Mouse (Mus musculus) heart, embryonic 15.5 days (tissue): ENCODE results near the gene Slc22a4. TPM values are rescaled to one million over a fixed set of nuclear protein-coding genes. Genes with fewer than 3 reads are reported as not detected.
"Not testable (repeated sequence)": the region's sequence is repeated elsewhere in the genome, so short reads cannot be mapped to it uniquely, and the experiment has no call there.

Experiments used
- ATAC-seq: fragments of 200-750 bp; cut with Nextera tagmentation; replicated peaks from 2 replicates; pipeline ENCODE4 v1.8.0; 2017; ENCODE audit warnings: low read depth, moderate TSS enrichment; ENCODE audit not compliant: insufficient number of reproducible peaks, insufficient read depth, low FRiP score
- H3K27ac ChIP-seq: fragments of 300-500 bp; sonication (generic); 2 replicates; pipeline ENCODE4 v1.5.1; 2015; ENCODE audit warnings: mild to moderate bottlenecking, inconsistent platforms
- H3K27me3 ChIP-seq: fragments of 300-500 bp; sonication (generic); 2 replicates; pipeline ENCODE4 v1.6.1; 2015; ENCODE audit warnings: inconsistent platforms
- H3K36me3 ChIP-seq: fragments of 300-500 bp; sonication (generic); 2 replicates; pipeline ENCODE4 v1.6.1; 2015; ENCODE audit warnings: mild to moderate bottlenecking, inconsistent platforms
- H3K4me1 ChIP-seq: fragments of 300-500 bp; sonication (generic); replicated peaks from 2 replicates; pipeline ENCODE4 v1.6.1; 2015; ENCODE audit warnings: inconsistent platforms
- H3K4me2 ChIP-seq: fragments of 300-500 bp; sonication (generic); 2 replicates; pipeline ENCODE4 v1.6.1; 2015; ENCODE audit warnings: inconsistent platforms, mild to moderate bottlenecking, moderate library complexity
- H3K4me3 ChIP-seq: fragments of 300-500 bp; sonication (generic); 2 replicates; pipeline ENCODE4 v1.5.1; 2015; ENCODE audit warnings: mild to moderate bottlenecking, inconsistent platforms
- H3K9ac ChIP-seq: fragments of 300-500 bp; sonication (generic); 2 replicates; pipeline ENCODE4 v1.6.1; 2015; ENCODE audit warnings: mild to moderate bottlenecking, inconsistent platforms
- H3K9me3 ChIP-seq: fragments of 300-500 bp; sonication (generic); replicated peaks from 2 replicates; pipeline ENCODE4 v1.6.1; 2016; ENCODE audit warnings: inconsistent platforms
- WGBS: fragments of 180-500 bp; shearing (Covaris S2); methylation state at CpG from one replicate; pipeline ENCODE4 v1.1.7; 2015; ENCODE audit warnings: mixed read lengths; 5-methylcytosine and 5-hydroxymethylcytosine counted together
- polyA plus RNA-seq: library from polyadenylated mRNA; unstranded; fragments of >200 nt; fragmentation: Nextera tagmentation; extraction: Ambion mirVana; gene quantifications from 2 replicates; pipeline ENCODE4 v1.2.1, GENCODE M21; 2015

Gene Slc22a4
- polyA plus RNA-seq, 1 experiment from 2014 or later: 0.83 TPM

GRCm38 (mm10) chr11:54002761-54003717 lies 24.9 kb downstream of the Slc22a4 start:
- H3K27me3 ChIP-seq, H3K9me3 ChIP-seq, ATAC-seq, H3K36me3 ChIP-seq, H3K9ac ChIP-seq, H3K4me2 ChIP-seq, H3K4me3 ChIP-seq, H3K27ac ChIP-seq: not testable (repeated sequence)
- H3K4me1 ChIP-seq: peaks cover 14% of the 10 kb centered on the region
- WGBS: 36% methylated on average over 12 of the region's 12 CpGs

GRCm38 (mm10) chr11:54002147-54002760 lies 25.6 kb downstream of the Slc22a4 start:
- 10% methylated on average over 5 of the region's 5 CpGs for WGBS
- no peak overlapping the region for H3K9ac ChIP-seq
- no peaks in the 10 kb centered on the region for H3K36me3 ChIP-seq
- no peaks in the 10 kb centered on the region for H3K9me3 ChIP-seq
- peaks cover 14% of the 10 kb centered on the region for H3K4me1 ChIP-seq
- H3K4me3 ChIP-seq: no peak overlapping the region
- no peak for ATAC-seq
- H3K4me2 ChIP-seq: no peak overlapping the region
- H3K27me3 ChIP-seq: peaks cover 7% of the 10 kb centered on the region
- H3K27ac ChIP-seq: no peak overlapping the region

- 44% methylated on average over 2 of the region's 2 CpGs for WGBS
Observed at GRCm38 (mm10) chr11:53997661-53998060, 30.2 kb downstream of the Slc22a4 start.

GRCm38 (mm10) chr11:53992264-53992663 lies 35.6 kb downstream of the Slc22a4 start:
- WGBS: 71% methylated on average over 4 of the region's 4 CpGs

More at GRCm38 (mm10) chr11:53997661-53998060, 30.2 kb downstream of the Slc22a4 start:
- H3K27me3 ChIP-seq: peaks cover 9% of the 10 kb centered on the region
- no peak overlapping the region for H3K9ac ChIP-seq
- H3K4me3 ChIP-seq: no peak overlapping the region
- no peaks in the 10 kb centered on the region for H3K4me1 ChIP-seq
- H3K36me3 ChIP-seq: no peaks in the 10 kb centered on the region
- no peak overlapping the region for H3K27ac ChIP-seq
- H3K4me2 ChIP-seq: no peak overlapping the region
- H3K9me3 ChIP-seq: no peaks in the 10 kb centered on the region
- no peak for ATAC-seq

GRCm38 (mm10) chr11:53989232-53989631 lies 38.7 kb downstream of the Slc22a4 start:
- Histone ChIP-seq H3K4me1 (no peaks in the 10 kb centered on the region), H3K9ac (no peak overlapping the region), H3K4me2 (no peak overlapping the region), H3K4me3 (no peak overlapping the region), H3K27me3 (no peaks in the 10 kb centered on the region), H3K36me3 (no peaks in the 10 kb centered on the region), H3K9me3 (no peaks in the 10 kb centered on the region), H3K27ac (no peak overlapping the region)
- ATAC-seq: no peak
- WGBS: 49% methylated on average over 1 of the region's 1 CpGs

More at GRCm38 (mm10) chr11:53992264-53992663, 35.6 kb downstream of the Slc22a4 start:
- ATAC-seq: no peak
- Histone ChIP-seq H3K4me2 (no peak overlapping the region), H3K4me3 (no peak overlapping the region), H3K4me1 (no peaks in the 10 kb centered on the region), H3K9me3 (no peaks in the 10 kb centered on the region), H3K9ac (no peak overlapping the region), H3K27ac (no peak overlapping the region), H3K36me3 (no peaks in the 10 kb centered on the region), H3K27me3 (0 out of 2 replicates have a peak, but pooled peaks cover 3% of the 10 kb centered on the region)

GRCm38 (mm10) chr11:53988081-53988480 lies 39.8 kb downstream of the Slc22a4 start:
- Histone ChIP-seq H3K9me3 (no peaks in the 10 kb centered on the region), H3K9ac (no peak overlapping the region), H3K36me3 (no peaks in the 10 kb centered on the region), H3K4me3 (no peak overlapping the region), H3K4me2 (no peak overlapping the region), H3K27me3 (no peaks in the 10 kb centered on the region), H3K4me1 (no peaks in the 10 kb centered on the region), H3K27ac (no peak overlapping the region)
- 41% methylated on average over 4 of the region's 4 CpGs for WGBS
- no peak for ATAC-seq

GRCm38 (mm10) chr11:53981396-53981795 lies 46.5 kb downstream of the Slc22a4 start:
- Histone ChIP-seq H3K36me3 (no peaks in the 10 kb centered on the region), H3K4me3 (no peak overlapping the region), H3K27ac (no peak overlapping the region), H3K9ac (no peak overlapping the region), H3K9me3 (no peaks in the 10 kb centered on the region), H3K4me1 (peaks cover 8% of the 10 kb centered on the region), H3K27me3 (no peaks in the 10 kb centered on the region), H3K4me2 (no peak overlapping the region)
- ATAC-seq: no peak
- WGBS: 81% methylated on average over 4 of the region's 4 CpGs

GRCm38 (mm10) chr11:53979788-53980621 lies 47.9 kb downstream of the Slc22a4 start, which contains the start of gene Slc22a21:
TSS of gene Slc22a21 (minus strand) at chr11:53980332.
- peak within 1 kb of the TSS; percentile 65 for H3K9ac ChIP-seq
- peaks cover 8% of the 10 kb centered on the region for H3K4me1 ChIP-seq
- no peaks in the 10 kb centered on the region for H3K36me3 ChIP-seq
- peak within 1 kb of the TSS; percentile 66 for H3K4me3 ChIP-seq
- H3K4me2 ChIP-seq: peak within 1 kb of the TSS; percentile 96
- 2% methylated on average over 73 of the region's 73 CpGs for WGBS
- no peaks in the 10 kb centered on the region for H3K27me3 ChIP-seq
- no peaks in the 10 kb centered on the region for H3K9me3 ChIP-seq
- 0 out of 2 replicates have a peak within 1 kb of the TSS, but pooled peaks have one; percentile 38 for H3K27ac ChIP-seq
- ATAC-seq: peak; percentile 95

GRCm38 (mm10) chr11:53979456-53979787 lies 48.5 kb downstream of the Slc22a4 start:
- not testable (repeated sequence) for H3K27ac ChIP-seq, H3K27me3 ChIP-seq, H3K36me3 ChIP-seq, H3K4me1 ChIP-seq, H3K9me3 ChIP-seq
- peak overlapping the region; percentile 66 for H3K4me3 ChIP-seq
- WGBS: under 1% methylated on average over 23 of the region's 23 CpGs
- 0 out of 2 replicates have a peak, but pooled peaks have one; percentile 24 for ATAC-seq
- H3K4me2 ChIP-seq: peak overlapping the region; percentile 96
- H3K9ac ChIP-seq: peak overlapping the region; percentile 65

GRCm38 (mm10) chr11:53977672-53978071 lies 50.2 kb downstream of the Slc22a4 start:
- no peak overlapping the region for H3K9ac ChIP-seq
- peaks cover 8% of the 10 kb centered on the region for H3K4me1 ChIP-seq
- H3K9me3 ChIP-seq: no peaks in the 10 kb centered on the region
- H3K27ac ChIP-seq: no peak overlapping the region
- H3K36me3 ChIP-seq: no peaks in the 10 kb centered on the region
- H3K4me2 ChIP-seq: no peak overlapping the region
- no peak for ATAC-seq
- H3K27me3 ChIP-seq: no peaks in the 10 kb centered on the region
- H3K4me3 ChIP-seq: no peak overlapping the region
- 70% methylated on average over 3 of the region's 3 CpGs for WGBS

- no peak overlapping the region for H3K9ac ChIP-seq
- ATAC-seq: no peak
- no peaks in the 10 kb centered on the region for H3K36me3 ChIP-seq
- H3K4me2 ChIP-seq: no peak overlapping the region
- H3K9me3 ChIP-seq: no peaks in the 10 kb centered on the region
- H3K27ac ChIP-seq: no peak overlapping the region
- no peak overlapping the region for H3K4me3 ChIP-seq
- H3K27me3 ChIP-seq: no peaks in the 10 kb centered on the region
- peaks cover 8% of the 10 kb centered on the region for H3K4me1 ChIP-seq
Observed at GRCm38 (mm10) chr11:53975559-53975958, 52.3 kb downstream of the Slc22a4 start.
